In genomic region chr1:63995828-63996227, GRCm38 (mm10) we compare ENCODE assay signal across 18 mouse cellular contexts.
A peak's percentile ranks its signal among the peaks of the same experiment; 100 is the strongest.
DNase-seq lines count a peak whose midpoint lies in the region; ATAC-seq lines count a peak whose summit lies in the region.
"Had no signal": no experiment of that assay in that cellular context is flagged by ENCODE, and none has a peak within 500 bp of the region (broad histone marks: within the 10 kb centered on the region; RNA-seq: fewer than 3 reads in every experiment).

No protein-coding gene starts in this region.

- no peak for ATAC-seq in forebrain, embryonic 16.5 days
- no peak for ATAC-seq in forebrain, embryonic 13.5 days
- peak; percentile 37 for ATAC-seq in kidney, embryonic 15.5 days (replicated peaks; ENCODE audit: low FRiP score)
- ATAC-seq in intestine, embryonic 14.5 days (replicated peaks; ENCODE audit: low FRiP score, low TSS enrichment, low read depth): peak; percentile 89

- H3K4me3 ChIP-seq in forebrain, embryonic 16.5 days (replicated peaks; ENCODE audit: low read length): no peak overlapping the region
- H3K4me3 ChIP-seq in forebrain, embryonic 13.5 days: no peak overlapping the region
- no peak overlapping the region for H3K4me3 ChIP-seq in kidney, embryonic 15.5 days (replicated peaks)
- H3K4me3 ChIP-seq in intestine, embryonic 14.5 days (ENCODE audit: low read depth, low read length): no peak overlapping the region
- H3K4me3 ChIP-seq: heart, embryonic 15.5 days; limb, embryonic 13.5 days; liver, embryonic 15.5 days had no signal

- H3K36me3 ChIP-seq in forebrain, embryonic 16.5 days (ENCODE audit: control insufficient read depth, insufficient read depth): no peaks in the 10 kb centered on the region
- H3K36me3 ChIP-seq in forebrain, embryonic 13.5 days (ENCODE audit: poor library complexity, severe bottlenecking): no peaks in the 10 kb centered on the region
- no peaks in the 10 kb centered on the region for H3K36me3 ChIP-seq in kidney, embryonic 15.5 days
- H3K36me3 ChIP-seq in intestine, embryonic 14.5 days (ENCODE audit: control insufficient read depth, insufficient read depth, low read length): no peaks in the 10 kb centered on the region
- H3K36me3 ChIP-seq: heart, embryonic 15.5 days; limb, embryonic 13.5 days; liver, embryonic 15.5 days had no signal

- H3K9ac ChIP-seq in forebrain, embryonic 16.5 days (replicated peaks; ENCODE audit: low read depth, low read length): no peak overlapping the region
- H3K9ac ChIP-seq in forebrain, embryonic 13.5 days: no peak overlapping the region
- H3K9ac ChIP-seq in kidney, embryonic 15.5 days: no peak overlapping the region
- H3K9ac ChIP-seq in intestine, embryonic 14.5 days (ENCODE audit: low read length): no peak overlapping the region
- H3K9ac ChIP-seq: heart, embryonic 15.5 days; limb, embryonic 13.5 days; liver, embryonic 15.5 days had no signal

- WGBS in forebrain, embryonic 16.5 days: 23% methylated on average over 4 of the region's 4 CpGs
- 16% methylated on average over 4 of the region's 4 CpGs for WGBS in forebrain, embryonic 13.5 days
- WGBS in kidney, embryonic 15.5 days: 31% methylated on average over 4 of the region's 4 CpGs
- 33% methylated on average over 4 of the region's 4 CpGs for WGBS in intestine, embryonic 14.5 days

- H3K4me2 ChIP-seq in forebrain, embryonic 16.5 days (ENCODE audit: low read length): no peak overlapping the region
- H3K4me2 ChIP-seq in forebrain, embryonic 13.5 days: no peak overlapping the region
- H3K4me2 ChIP-seq in kidney, embryonic 15.5 days: no peak overlapping the region
- no peak overlapping the region for H3K4me2 ChIP-seq in intestine, embryonic 14.5 days (ENCODE audit: low read length)
- H3K4me2 ChIP-seq: heart, embryonic 15.5 days; limb, embryonic 13.5 days; liver, embryonic 15.5 days had no signal

- no peaks in the 10 kb centered on the region for H3K27me3 ChIP-seq in forebrain, embryonic 16.5 days (replicated peaks; ENCODE audit: control insufficient read depth, insufficient read depth, low read length)
- H3K27me3 ChIP-seq in forebrain, embryonic 13.5 days: no peaks in the 10 kb centered on the region
- H3K27me3 ChIP-seq in kidney, embryonic 15.5 days: no peaks in the 10 kb centered on the region
- no peaks in the 10 kb centered on the region for H3K27me3 ChIP-seq in intestine, embryonic 14.5 days (replicated peaks; ENCODE audit: control insufficient read depth, insufficient read depth, low read length)
- H3K27me3 ChIP-seq: heart, embryonic 15.5 days; limb, embryonic 13.5 days; liver, embryonic 15.5 days had no signal

- no peaks in the 10 kb centered on the region for H3K9me3 ChIP-seq in forebrain, embryonic 16.5 days (ENCODE audit: control insufficient read depth, low read length)
- no peaks in the 10 kb centered on the region for H3K9me3 ChIP-seq in forebrain, embryonic 13.5 days (replicated peaks)
- H3K9me3 ChIP-seq in kidney, embryonic 15.5 days (replicated peaks): no peaks in the 10 kb centered on the region
- H3K9me3 ChIP-seq in intestine, embryonic 14.5 days (ENCODE audit: control insufficient read depth, low read length): no peaks in the 10 kb centered on the region
- H3K9me3 ChIP-seq: heart, embryonic 15.5 days; limb, embryonic 13.5 days; liver, embryonic 15.5 days had no signal

- H3K4me1 ChIP-seq in forebrain, embryonic 16.5 days (replicated peaks; ENCODE audit: control insufficient read depth, insufficient read depth, low read length): peaks cover 16% of the 10 kb centered on the region
- peaks cover 38% of the 10 kb centered on the region for H3K4me1 ChIP-seq in forebrain, embryonic 13.5 days
- peaks cover 24% of the 10 kb centered on the region for H3K4me1 ChIP-seq in kidney, embryonic 15.5 days
- peaks cover 12% of the 10 kb centered on the region; the same call in 1 of the 2 replicates for H3K4me1 ChIP-seq in intestine, embryonic 14.5 days (replicated peaks; ENCODE audit: control insufficient read depth, insufficient read depth, low read length)
- H3K4me1 ChIP-seq: liver, embryonic 15.5 days had no signal

- H3K27ac ChIP-seq in forebrain, embryonic 16.5 days (ENCODE audit: low read length): 0 out of 2 replicates have a peak overlapping the region, but pooled peaks have one; percentile 20
- H3K27ac ChIP-seq in forebrain, embryonic 13.5 days: no peak overlapping the region
- H3K27ac ChIP-seq in kidney, embryonic 15.5 days: no peak overlapping the region
- peak overlapping the region; percentile 70 for H3K27ac ChIP-seq in intestine, embryonic 14.5 days (ENCODE audit: low read depth)
- H3K27ac ChIP-seq: limb, embryonic 13.5 days; liver, embryonic 15.5 days had no signal

- no peak for DNase-seq in kidney, postnatal 14 days
- DNase-seq in T-cell, adult 2 months (ENCODE audit: low spot score): peak; percentile 30
- peak; percentile 62 for DNase-seq in intestine, embryonic 14.5 days (ENCODE audit: low spot score)
- no peak for DNase-seq in Muller cell, postnatal 12 days (ENCODE audit: inconsistent ontology term)
- DNase-seq in embryo, embryonic 9.5 days (ENCODE audit: extremely low spot score): no peak
- DNase-seq: adrenal gland, adult 8-10 months; B cell, adult 2 months; cerebellum, adult 11-12 months; gastrocnemius, postnatal 25 days; lung, postnatal 10 days; right cerebral cortex, postnatal 25 days; thymus, adult 18-20 months had no signal

Comparison
In these comparisons a context has a peak if more than half of its experiments do, and no peak if none do; other contexts are left out.
1. H3K27ac ChIP-seq: peak in forebrain, embryonic 16.5 days (single experiment) and intestine, embryonic 14.5 days (single experiment); none in forebrain, embryonic 13.5 days (single experiment) and kidney, embryonic 15.5 days (single experiment).
2. ATAC-seq: peak in kidney, embryonic 15.5 days (single experiment) and intestine, embryonic 14.5 days (single experiment); none in forebrain, embryonic 16.5 days (single experiment) and forebrain, embryonic 13.5 days (single experiment).
3. DNase-seq: peak in T-cell, adult 2 months (single experiment) and intestine, embryonic 14.5 days (single experiment); none in kidney, postnatal 14 days (single experiment), Muller cell, postnatal 12 days (single experiment) and embryo, embryonic 9.5 days (single experiment).